In genomic region chr2:129801231-129802029, GRCm38 (mm10) we compare ENCODE assay signal across 8 mouse cellular contexts. TPM values are rescaled to one million over a fixed set of nuclear protein-coding genes. Genes with fewer than 3 reads are reported as not detected.
DNase-seq lines count a peak whose midpoint lies in the region; ATAC-seq lines count a peak whose summit lies in the region.

No protein-coding gene starts in this region.

- peak; percentile 72 for DNase-seq in T-cell, adult 2 months (ENCODE audit: low spot score)
- DNase-seq in cerebellum, postnatal 36 days = peak; percentile 92 to 97
- peak; percentile 95 for DNase-seq in gastrocnemius, adult 18-20 months (ENCODE audit: low spot score)
- DNase-seq in left cerebral cortex, adult 11 months (ENCODE audit: low spot score) = peak; percentile 78
- peak; percentile 93 for DNase-seq in lung, postnatal 36 days
- DNase-seq in retina, embryonic 14.5 days (ENCODE audit: low spot score) = peak; percentile 91
- peak; percentile 87 to 91 for DNase-seq in thymus, postnatal 36 days

- H3K27ac ChIP-seq in hindbrain, embryonic 15.5 days (replicated peaks) = peak overlapping the region; percentile 98

- under 1% methylated on average over 73 of the region's 73 CpGs for WGBS in hindbrain, embryonic 15.5 days

- no peaks in the 10 kb centered on the region for H3K9me3 ChIP-seq in hindbrain, embryonic 15.5 days

- H3K36me3 ChIP-seq in hindbrain, embryonic 15.5 days = no peaks in the 10 kb centered on the region

- peak overlapping the region; percentile 100 for H3K4me3 ChIP-seq in hindbrain, embryonic 15.5 days

- H3K4me1 ChIP-seq in hindbrain, embryonic 15.5 days (replicated peaks) = peaks cover 41% of the 10 kb centered on the region

- H3K27me3 ChIP-seq in hindbrain, embryonic 15.5 days = no peaks in the 10 kb centered on the region

- H3K9ac ChIP-seq in hindbrain, embryonic 15.5 days = peak overlapping the region; percentile 92

- H3K4me2 ChIP-seq in hindbrain, embryonic 15.5 days = peak overlapping the region; percentile 87

- ATAC-seq in hindbrain, embryonic 15.5 days (ENCODE audit: low FRiP score, low read depth) = peak; percentile 85

RNA-seq across cellular contexts. Expression of gene Stk35, which starts 1.1 kb away (rescaled TPM):
- 1 to 10 TPM; 4.5 to 5.2 TPM for total RNA-seq in gastrocnemius, adult 18-20 months (2021)
- 7.4 and 8.9 TPM in 2 replicates for polyA plus RNA-seq in hindbrain, embryonic 15.5 days (2015; fragmentation: Nextera tagmentation; extraction: Ambion mirVana)

Comparison
In these comparisons a context has a peak if more than half of its experiments do, and no peak if none do; other contexts are left out.
1. Peak in every context shown above with its lines: DNase-seq, ATAC-seq, H3K4me3 ChIP-seq and H3K27ac ChIP-seq.